Mouse (Mus musculus) gastrocnemius, postnatal 14 days (tissue): ENCODE data around the gene Hnf1a. TPM values are rescaled to one million over a fixed set of nuclear protein-coding genes. Genes with fewer than 3 reads are reported as not detected.
"Not testable (repeated sequence)": the region's sequence is repeated elsewhere in the genome, so short reads cannot be mapped to it uniquely, and the experiment has no call there.

ENCODE experiments used
- DNase-seq: peaks from one replicate; pipeline ENCODE4 v3.0.0; 2021; ENCODE audit warnings: mixed read lengths
- intact Hi-C: fragments of 180-260 bp; cut with DNase I; formaldehyde crosslinking; loops from one replicate; pipeline ENCODE4 v1.15.1; 2025; ENCODE audit warnings: low total_unique reads
- total RNA-seq, 2 experiments: library from RNA; stranded (reverse); gene quantifications; 2 replicates each; pipeline ENCODE4 v1.2.3; 2021

The Hnf1a gene
- total RNA-seq, 2 experiments from 2014 or later, result not detected

DNA sequence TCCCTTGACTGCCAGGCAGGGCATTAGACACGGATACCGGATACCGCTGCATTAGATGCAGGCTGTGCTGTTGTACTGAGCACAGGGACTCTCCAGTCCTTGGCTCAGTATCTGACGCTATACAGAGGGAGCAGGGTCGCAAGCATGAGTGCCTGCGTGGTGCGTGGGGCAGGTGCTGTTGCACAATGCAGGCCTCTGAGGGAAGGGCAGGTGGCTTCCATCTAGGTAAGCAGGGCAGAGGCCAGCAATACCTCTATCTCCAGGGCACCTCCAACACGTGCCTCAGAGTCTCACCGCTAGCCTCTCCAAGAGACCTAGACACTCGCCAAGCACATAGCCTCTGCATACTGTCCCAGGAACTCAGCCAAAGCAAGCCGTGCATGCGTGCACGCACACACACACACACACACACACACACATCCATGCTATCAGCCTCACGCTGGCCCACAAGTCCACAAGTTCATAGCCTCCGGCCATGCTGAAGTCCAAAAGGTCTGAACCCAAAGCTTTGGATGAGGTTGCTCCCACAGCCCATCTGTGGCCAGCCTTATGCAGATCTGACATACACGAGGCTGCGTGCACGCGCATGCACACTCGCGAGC lies 19.5 kb downstream of the Hnf1a start:
- no peak for DNase-seq
- intact Hi-C loops, result no loop called here

DNA sequence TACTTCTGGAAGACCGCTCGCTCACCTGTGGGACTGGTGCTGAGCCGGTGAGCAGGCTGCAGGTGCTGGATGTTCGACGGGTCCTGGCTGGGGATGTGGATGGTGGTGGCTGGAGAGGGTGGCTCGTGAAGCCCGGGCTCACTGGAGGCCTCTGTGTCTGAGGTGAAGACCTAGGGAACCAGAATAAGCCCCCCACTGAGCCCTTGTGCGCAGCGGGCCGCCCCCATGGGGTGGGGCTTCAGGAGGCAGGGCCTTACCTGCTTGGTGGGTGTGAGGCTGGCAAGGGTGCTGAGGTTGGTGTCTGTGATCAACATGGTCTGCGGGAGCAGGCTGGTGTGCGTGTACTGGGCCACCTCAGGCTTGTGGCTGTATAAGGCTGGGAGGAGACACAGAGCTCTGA lies 20.2 kb downstream of the Hnf1a start:
- no peak for DNase-seq
- intact Hi-C loops, result no loop called here

DNA sequence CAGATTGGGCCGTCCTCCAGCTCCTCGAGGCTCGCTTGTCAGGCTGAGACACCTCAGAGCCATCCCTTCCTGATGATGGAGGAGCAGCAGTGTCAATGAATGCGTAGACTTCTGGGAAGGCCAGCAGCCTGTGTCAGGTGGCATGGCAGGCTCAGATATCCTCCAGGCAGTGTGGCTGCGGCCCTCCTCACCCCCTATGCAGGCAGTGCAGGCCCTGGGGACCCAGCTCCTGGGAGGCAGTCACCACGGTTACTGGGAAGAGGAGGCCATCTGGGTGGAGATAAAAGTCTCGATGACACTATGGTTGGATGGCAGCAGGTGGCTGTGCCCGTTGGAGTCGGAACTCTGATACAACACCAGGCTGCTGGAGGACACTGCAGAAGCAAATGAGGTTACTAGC lies 21.1 kb downstream of the Hnf1a start:
- no peak for DNase-seq
- intact Hi-C loops, result no loop called here

DNA sequence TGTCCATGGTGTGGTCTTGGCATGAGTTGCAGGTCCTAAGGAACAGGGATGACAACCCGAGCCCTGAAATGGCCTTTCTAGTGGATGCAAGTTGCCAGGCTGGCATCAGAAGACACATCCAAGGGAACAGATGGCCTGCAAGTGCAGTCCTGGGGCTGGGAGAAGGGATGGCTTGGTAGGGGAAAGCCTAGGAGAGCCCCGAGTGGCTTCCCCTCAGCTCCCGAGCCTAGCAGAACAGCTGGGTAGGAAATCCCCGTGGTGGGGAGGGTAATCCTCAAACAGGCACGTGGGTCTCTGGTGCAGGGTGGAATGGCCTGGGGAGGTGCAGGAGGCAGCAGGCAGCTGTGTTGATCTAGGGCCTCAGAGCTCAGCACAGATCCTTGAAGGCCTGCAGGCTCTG lies 21.6 kb downstream of the Hnf1a start:
- DNase-seq, result no peak
- intact Hi-C loops, result no loop called here

DNA sequence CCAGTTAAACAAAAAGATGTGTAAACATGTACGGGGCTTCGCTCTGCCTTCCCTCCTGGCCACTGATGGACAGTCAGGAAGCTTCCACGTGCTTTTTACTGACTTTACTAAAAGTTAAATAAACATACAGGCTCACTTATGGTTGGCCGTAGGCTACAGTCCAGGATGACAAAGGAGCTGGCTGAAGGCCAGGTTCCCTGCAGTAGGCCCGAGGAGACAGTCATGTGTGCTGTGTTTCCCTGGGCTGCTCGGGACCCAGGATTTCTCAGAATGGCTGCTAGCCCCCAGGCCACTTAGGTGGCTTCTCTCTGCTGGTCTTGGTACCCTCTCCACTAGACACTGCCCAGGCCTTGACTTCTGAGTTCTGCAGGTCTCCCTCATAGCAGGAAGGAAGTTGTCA lies 22.0 kb downstream of the Hnf1a start:
- intact Hi-C loops, result no loop called here
- no peak for DNase-seq

DNA sequence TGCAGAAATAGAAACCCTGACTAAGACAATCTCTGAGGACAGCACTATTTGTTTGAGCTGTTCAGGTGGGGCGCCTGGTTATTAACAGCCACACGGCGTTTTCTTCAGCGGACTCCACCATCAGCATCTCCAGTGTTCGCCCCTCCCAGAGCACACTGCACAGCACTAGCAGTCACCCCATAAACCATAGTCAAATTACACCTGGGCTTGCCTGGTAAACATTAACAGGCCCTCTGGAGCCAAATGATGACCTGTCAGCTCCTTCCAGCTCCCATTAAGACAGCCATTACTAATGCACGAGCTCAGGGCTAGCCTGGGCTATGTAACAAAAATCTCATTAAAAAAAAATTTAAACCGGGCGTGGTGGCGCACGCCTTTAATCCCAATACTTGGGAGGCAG lies 25.8 kb downstream of the Hnf1a start:
- intact Hi-C loops, result no loop called here
- no peak for DNase-seq

DNA sequence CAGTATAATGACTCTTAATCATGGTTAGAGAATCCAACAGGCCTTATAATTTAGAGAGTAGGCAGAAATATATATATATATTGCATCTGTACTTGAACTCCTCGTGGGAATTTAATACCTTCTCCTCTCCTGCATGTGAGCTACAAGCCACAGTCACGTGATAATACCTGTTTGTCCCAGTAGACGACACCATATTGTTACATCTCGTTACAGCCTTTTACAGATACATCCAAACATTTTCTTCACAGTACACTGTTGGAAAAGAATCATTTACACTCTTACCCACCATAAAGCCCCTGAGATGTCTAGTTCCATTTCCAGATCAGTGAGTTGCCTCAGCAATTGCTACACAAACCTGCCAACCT lies 28.1 kb downstream of the Hnf1a start:
- intact Hi-C loops, result no loop called here
- DNase-seq, result no peak

DNA sequence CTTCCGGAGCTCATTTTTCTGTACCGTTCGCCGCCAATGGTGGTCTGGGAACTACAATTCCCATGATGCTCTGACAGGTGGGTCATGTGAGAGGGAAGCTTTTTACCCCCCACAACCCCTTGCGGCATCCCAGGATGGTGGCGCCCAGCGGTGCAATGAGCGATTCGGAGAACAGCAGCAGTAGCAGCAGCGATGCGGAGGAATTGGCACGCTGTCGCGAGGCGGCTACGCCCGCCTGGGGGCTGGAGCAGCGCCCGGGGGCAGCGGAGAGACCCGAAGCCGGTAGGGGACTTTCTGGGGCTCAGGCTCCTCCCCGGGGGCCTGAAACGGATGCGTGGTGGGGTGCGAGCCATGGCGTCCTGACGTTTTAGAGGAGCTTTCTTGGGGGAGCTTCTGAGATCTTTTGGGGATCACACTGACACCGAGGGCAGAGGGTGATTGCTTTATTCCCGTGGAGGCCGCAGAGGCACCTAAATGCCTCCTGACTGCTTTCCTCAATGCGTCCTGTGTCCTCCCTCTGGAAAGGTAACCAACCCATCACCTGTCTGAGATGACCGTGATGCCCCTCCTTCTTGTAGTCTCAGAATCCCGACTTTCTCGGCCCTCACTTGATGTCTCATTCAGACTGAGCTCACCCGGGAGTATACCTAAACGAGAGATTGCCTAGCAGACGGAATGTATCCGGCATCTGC lies 28.7 kb downstream of the Hnf1a start, which contains the start of gene 2210016L21Rik:
TSS of gene 2210016L21Rik (plus strand) at position 85 of the 692 bp plus-strand sequence.
- intact Hi-C loops, result no loop called here
- peak; percentile 84 for DNase-seq

DNA sequence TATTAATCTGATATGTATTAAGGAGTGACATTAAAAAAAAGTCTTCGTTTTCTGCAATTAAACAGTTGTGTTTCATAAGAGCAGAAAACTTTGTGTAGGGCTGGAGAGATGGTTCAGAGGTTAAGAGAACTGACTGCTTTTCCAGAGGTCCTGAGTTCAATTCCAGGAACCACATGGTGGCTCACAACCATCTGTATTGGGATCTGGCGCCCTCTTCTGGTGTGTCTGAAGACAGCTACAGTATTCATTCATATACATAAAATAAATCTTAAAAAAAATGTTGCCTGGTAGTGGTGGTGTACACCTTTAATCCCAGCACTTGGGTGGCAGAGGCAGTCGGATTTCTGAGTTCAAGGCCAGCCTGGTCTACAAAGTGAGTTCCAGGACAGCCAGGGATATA lies 29.8 kb downstream of the Hnf1a start:
- intact Hi-C loops, DNase-seq: not testable (repeated sequence)

DNA sequence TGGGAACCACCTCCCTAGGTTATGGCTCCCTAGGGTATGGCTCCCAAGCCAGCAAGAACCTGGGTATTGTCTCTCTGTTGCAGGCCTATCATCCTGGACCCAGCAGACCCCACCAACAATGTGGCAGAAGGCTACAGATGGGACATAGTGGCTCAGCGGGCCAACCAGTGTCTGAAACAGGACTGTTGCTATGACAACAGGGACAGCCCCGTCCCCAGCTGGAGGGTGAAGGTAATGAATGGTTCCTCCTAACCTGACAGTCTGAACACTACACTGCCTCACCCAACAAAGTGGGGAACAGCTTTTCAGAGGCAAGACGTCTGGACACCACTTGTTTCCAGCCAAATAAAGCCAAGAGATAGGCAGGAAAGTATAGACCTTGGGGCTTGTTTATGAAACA lies 35.1 kb downstream of the Hnf1a start:
- intact Hi-C loops, result no loop called here
- DNase-seq, result no peak

DNA sequence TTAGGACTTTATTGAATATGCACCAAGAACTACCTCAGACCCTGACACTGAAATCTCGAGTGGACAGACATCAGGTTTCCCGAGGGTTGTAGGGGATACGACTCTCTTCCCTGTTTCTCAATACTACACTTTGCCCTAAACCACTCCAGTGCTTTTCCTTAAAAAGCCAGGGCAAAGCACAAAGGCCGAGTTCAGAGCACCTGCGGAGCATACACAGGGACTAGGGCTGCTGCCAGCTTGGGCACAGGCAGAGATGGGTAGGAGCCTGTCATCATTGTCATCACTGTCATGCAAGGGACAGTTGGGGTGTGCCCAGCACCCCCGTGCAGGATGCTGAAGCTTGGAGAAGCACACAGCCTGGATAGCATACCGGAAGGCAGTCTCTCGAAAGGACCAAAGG lies 37.7 kb downstream of the Hnf1a start:
- DNase-seq, result no peak
- intact Hi-C loops, result no loop called here

DNA sequence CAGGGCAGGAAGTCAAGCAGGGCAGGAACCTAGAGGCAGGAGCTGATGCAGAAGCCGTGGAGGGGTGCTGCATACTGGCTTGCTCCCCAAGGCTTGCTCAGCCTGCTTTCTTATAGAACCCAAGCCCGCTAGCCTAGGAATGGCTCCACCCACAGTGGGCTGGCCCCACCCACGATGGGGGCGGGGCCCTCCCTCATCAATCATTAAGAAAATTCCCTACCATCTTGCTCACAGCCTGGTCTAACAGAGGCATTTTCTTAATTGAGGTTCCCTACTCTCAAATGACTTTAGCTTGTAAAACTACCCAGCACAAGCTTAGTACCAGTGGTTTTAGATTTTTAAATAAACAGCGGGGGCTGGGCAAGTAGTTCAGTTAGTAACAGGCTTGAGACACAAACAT lies 39.3 kb downstream of the Hnf1a start:
- DNase-seq, result no peak
- intact Hi-C loops, result no loop called here

DNA sequence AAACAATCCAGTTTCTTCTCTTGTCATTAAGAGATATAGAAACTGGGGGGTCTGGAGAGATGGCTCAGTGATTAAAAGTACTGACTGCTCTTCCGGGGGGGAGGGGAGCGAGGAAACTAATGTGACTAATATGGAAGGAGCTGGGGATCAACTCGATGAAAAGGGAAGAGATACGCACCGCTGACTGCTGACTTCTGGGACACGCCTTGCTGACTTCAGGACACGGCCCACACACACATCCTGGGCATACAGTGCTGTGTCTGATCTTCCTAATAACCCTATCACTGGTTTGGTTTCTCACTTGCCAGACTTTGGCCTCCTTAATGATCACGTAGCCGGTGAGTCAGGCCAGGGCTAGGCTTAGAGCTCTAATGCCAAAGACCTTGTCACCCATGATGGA lies 44.1 kb downstream of the Hnf1a start:
- no peak for DNase-seq
- intact Hi-C loops, result no loop called here

DNA sequence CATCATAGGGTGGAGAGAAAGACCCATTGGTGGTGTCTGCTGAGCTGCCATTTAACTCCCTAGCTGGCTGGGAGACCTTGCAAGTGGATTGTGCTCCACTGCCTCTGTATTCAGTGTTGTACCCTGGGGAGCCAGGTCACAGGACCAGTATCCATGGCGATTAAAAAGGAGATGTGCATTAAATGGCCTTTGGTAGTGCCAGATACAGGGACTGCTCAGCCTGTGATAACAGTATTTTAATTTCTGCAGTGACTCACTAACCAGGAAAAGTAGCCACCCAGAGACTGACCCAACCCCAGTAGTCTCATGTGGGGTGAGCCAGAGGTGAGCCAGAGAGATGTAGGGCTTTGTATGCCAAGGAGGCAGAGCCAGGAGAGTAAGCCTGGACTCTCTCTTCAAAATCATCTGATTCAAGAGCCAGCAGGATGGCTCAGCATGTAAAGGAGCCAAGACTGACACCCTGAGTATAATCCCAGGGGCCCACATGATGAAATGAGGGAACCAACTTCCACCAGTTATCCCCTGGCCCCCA lies 44.7 kb downstream of the Hnf1a start:
- intact Hi-C loops, result no loop called here
- no peak for DNase-seq

DNA sequence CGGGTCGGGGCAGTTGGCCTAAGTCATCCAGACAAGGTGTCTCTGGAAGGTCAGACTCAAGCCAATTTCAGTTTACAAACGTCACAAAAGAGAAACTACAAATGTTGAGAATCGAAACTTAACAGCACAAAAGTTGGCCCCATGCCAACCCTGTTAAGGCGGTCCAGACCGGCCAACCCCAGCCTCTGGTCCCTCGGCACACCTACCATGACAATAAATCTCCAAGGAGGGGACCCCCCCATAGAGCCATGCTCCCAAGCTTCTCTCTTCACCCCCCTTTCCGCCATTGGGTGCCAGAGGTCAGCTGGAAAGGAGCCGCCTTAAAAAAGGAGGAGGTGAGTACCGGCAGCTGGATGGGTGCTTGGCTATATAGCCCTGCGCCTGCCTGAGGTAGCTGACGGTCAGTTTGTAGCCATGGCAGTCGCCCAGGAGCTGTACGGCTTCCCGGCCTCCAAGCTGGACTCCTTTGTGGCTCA lies 47.9 kb downstream of the Hnf1a start, which contains the start of gene Oasl1:
TSS of gene Oasl1 (plus strand) at position 243 of the 476 bp plus-strand sequence.
- intact Hi-C loops, result no loop called here
- peak; percentile 43 for DNase-seq

DNA sequence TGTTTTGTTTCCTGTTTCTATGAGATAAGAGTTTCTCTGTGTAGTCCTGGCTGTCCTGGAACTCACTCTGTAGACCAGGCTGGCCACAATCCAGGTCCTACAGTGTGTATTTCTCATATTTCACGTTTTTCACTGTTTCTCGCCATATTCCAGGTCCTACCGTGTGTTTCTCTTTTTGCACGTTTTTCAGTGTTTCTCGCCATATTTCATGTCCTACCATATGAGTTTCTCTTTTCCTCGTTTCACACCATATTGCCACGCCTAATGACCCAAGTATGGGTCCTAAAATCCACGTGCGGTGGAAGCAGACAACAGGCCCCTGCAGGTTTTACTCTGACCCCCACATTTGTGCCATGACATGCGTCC lies 48.5 kb downstream of the Hnf1a start:
- DNase-seq, result no peak
- intact Hi-C loops, result no loop called here

DNA sequence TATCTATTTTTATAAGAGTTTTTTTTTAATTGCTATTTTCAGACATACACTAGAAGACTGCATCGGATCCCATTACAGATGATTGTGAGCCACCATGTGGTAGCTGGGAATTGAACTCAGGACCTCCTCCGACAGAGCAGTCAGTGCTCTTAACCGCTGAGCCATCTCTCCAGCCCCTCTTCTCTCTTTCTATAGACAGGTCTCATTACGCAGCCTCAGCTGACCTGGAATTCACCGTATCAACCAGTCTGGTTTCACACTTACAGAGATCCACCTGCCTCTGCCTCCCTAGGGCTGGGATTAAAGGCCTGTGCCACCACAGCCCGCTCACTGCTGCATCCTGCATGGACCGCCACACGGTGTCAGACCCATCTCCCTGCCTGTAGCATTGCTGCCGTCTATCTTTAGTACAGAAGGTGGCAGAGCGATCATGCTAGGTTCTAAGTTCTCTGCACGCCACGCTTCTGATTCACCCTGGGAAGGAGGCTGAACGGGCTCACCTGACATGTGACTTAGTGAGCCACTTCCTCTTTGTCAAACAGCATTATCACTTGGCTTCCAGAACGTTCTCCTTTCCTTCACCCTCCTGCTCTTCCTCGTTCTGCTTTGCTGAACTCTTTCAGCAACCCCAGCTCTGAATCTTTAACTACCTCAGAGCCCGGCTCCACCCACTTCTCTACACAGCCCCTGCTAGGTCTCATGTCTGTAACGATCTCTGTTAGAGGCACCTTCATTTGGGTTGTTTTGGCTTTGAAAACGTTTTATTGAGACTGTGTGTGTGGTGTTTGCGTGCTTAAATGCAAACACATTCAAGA lies 49.1 kb downstream of the Hnf1a start:
- intact Hi-C loops, result no loop called here
- no peak for DNase-seq

DNA sequence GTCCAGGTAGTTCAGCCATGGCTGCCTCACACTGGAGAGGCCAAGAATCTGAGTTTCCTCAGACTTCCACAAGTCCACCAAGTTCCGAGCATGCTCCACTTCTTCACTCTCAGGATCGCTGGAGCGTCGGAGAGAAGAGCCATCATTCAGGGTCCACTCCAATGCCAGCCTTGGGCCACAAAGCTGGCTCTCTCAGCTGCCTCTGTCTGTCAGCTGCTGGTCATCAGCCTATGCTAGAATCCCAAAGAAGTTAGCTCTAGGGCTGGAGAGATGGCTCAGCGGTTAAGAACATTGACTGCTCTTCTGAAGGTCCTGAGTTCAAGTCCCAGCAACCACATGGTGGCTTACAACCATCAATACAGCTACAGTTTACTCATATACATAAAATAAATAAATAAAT lies 53.5 kb downstream of the Hnf1a start:
- DNase-seq, intact Hi-C loops: not testable (repeated sequence)

DNA sequence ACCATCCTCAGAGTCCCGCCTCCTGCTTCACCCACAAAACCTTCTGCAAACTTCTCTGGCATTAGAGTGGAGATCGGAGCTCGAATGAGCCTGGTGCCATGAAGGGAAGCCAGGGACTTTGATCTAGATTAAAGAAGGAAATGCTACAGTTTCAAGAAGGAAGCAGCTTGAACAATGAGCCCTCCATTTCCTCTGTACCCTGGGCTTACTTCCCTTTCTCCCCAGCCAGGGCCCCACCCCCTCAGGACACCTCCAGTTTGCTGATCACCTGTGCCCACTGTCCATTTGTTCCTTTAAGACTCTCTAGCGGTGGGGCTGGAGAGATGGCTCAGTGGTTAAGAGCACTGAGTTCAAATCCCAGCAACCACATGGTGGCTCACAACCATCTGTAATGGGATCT lies 54.1 kb downstream of the Hnf1a start:
- intact Hi-C loops, result no loop called here
- DNase-seq, result peak; percentile 9

DNA sequence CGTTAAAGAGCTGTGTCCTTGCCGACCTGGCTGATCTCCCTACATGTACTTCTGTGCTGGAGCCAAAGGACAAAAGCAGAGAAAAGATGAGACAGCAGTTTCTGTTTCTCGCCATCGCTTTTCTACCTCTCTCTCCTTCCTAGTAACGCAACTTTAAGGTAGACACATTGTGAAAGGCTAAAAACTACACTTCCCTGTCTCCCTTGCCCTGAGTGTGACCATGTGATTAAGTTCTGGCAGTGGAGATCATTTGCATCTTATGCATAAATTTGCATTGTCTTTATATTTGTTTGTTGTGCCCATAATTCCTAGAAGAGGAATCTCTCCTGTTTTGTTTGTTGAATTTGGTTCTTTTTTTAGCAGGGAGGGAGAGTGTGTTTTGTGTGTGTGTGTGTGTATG lies 55.0 kb downstream of the Hnf1a start:
- DNase-seq, result no peak
- intact Hi-C loops, result no loop called here
